Mouse (Mus musculus): ENCODE measurements around the gene Lrrc63.

DNA sequence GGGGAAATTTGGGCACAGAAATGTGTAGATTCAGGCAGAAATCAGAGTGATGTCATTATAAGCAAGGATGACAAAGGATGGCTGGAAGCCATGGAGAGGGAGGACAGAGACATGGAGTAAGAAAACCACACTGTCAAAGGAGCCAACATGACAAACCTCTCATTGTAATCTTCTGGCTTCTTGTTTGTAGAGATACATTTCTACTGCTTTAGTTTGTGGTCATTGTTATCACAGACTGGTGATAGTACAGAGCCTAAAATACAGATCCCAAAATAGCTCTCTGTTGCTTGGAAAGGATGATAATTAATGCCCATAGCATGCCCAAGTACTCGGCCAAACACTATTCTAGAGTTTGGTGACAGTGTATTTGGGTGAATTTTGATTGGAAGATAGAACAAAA, 39.9 kb upstream of the Lrrc63 start:
- TF ChIP-seq CTCF (IDR thresholded peaks at IDR 0.05; ENCODE audit: insufficient read depth, low read length) (no peak), POLR2A (IDR thresholded peaks at IDR 0.05; ENCODE audit: borderline replicate concordance, extremely low read depth, low read depth, low read length) (no peak)

All from lung, adult 2 months (tissue).